ENCODE assay signal across 11 mouse cellular contexts in genomic region chr13:20489110-20489509, GRCm38 (mm10).
DNase-seq lines count a peak whose midpoint lies in the region; ATAC-seq lines count a peak whose summit lies in the region.
"Had no signal": no experiment of that assay in that cellular context is flagged by ENCODE, and none has a peak within 500 bp of the region (broad histone marks: within the 10 kb centered on the region; RNA-seq: fewer than 3 reads in every experiment).

No protein-coding gene starts in this region.

- no peaks in the 10 kb centered on the region for H3K27me3 ChIP-seq in liver, embryonic 11.5 days (replicated peaks; ENCODE audit: control insufficient read depth, insufficient read depth, low read length)
- H3K27me3 ChIP-seq: heart, embryonic 15.5 days; limb, embryonic 15.5 days; neural tube, embryonic 13.5 days had no signal

- no peaks in the 10 kb centered on the region for H3K9me3 ChIP-seq in liver, embryonic 11.5 days (ENCODE audit: control insufficient read depth, low read length)
- H3K9me3 ChIP-seq: heart, embryonic 15.5 days; limb, embryonic 15.5 days; neural tube, embryonic 13.5 days had no signal

- H3K36me3 ChIP-seq in liver, embryonic 11.5 days (ENCODE audit: control insufficient read depth, insufficient read depth, low read length): no peaks in the 10 kb centered on the region
- H3K36me3 ChIP-seq: heart, embryonic 15.5 days; limb, embryonic 15.5 days; neural tube, embryonic 13.5 days had no signal

- peak; percentile 37 for DNase-seq in embryo, embryonic 10.5 days (ENCODE audit: low spot score)
- DNase-seq in embryo, embryonic 10 days (ENCODE audit: low spot score): no peak
- DNase-seq in liver: peak; percentile 11
- DNase-seq in liver, embryonic 11.5 days (ENCODE audit: low spot score): no peak
- DNase-seq in MEL-GATA-1-ER (ENCODE audit: extremely low read depth, low read depth): peak; percentile 6
- DNase-seq in cerebellum, adult 9-11 months: no peak
- DNase-seq in frontal cortex, postnatal 36 days (ENCODE audit: low spot score in 2 of 2): no peak

- no peaks in the 10 kb centered on the region for H3K4me1 ChIP-seq in liver, embryonic 11.5 days (replicated peaks; ENCODE audit: control insufficient read depth, insufficient read depth, low read length)
- H3K4me1 ChIP-seq: limb, embryonic 15.5 days had no signal

- WGBS in liver, embryonic 11.5 days: 64% methylated on average over 3 of the region's 3 CpGs

- H3K4me3 ChIP-seq in liver, embryonic 11.5 days (ENCODE audit: low read depth, low read length): no peak overlapping the region
- H3K4me3 ChIP-seq: heart, embryonic 15.5 days; limb, embryonic 15.5 days; neural tube, embryonic 13.5 days had no signal

- H3K4me2 ChIP-seq in liver, embryonic 11.5 days: no peak overlapping the region
- H3K4me2 ChIP-seq: heart, embryonic 15.5 days; limb, embryonic 15.5 days; neural tube, embryonic 13.5 days had no signal

- no peak overlapping the region for H3K9ac ChIP-seq in liver, embryonic 11.5 days (ENCODE audit: low read depth, low read length)
- H3K9ac ChIP-seq: heart, embryonic 15.5 days; limb, embryonic 15.5 days; neural tube, embryonic 13.5 days had no signal

- ATAC-seq in liver, embryonic 11.5 days (replicated peaks; ENCODE audit: low FRiP score): no peak
- ATAC-seq in monocyte, adult 5-6 weeks (replicated peaks; ENCODE audit: insufficient number of reproducible peaks, low FRiP score, low TSS enrichment, poor library complexity, severe bottlenecking): 0 out of 2 replicates have a peak, but pooled peaks have one; percentile 43

- no peak overlapping the region for H3K27ac ChIP-seq in liver, embryonic 11.5 days (ENCODE audit: low read depth, low read length)
- H3K27ac ChIP-seq: heart, embryonic 15.5 days; limb, embryonic 15.5 days; neural tube, embryonic 13.5 days had no signal

Comparison
In these comparisons a context has a peak if more than half of its experiments do, and no peak if none do; other contexts are left out.
1. DNase-seq: peak in embryo, embryonic 10.5 days (single experiment), liver (single experiment) and MEL-GATA-1-ER (single experiment); none in embryo, embryonic 10 days (single experiment), liver, embryonic 11.5 days (single experiment), cerebellum, adult 9-11 months (single experiment) and frontal cortex, postnatal 36 days (0 of 2).